Mouse (Mus musculus) thymus, postnatal 4 days (tissue): Measurements from ENCODE around the gene Gm35549.

ENCODE experiments used
- DNase-seq: peaks from one replicate; pipeline ENCODE4 v3.0.0; 2021

The Gm35549 gene

GRCm38 (mm10) chr9:122823374-122824017 lies 20.3 kb downstream of the Gm35549 start:
- DNase-seq, result no peak

- DNase-seq, result no peak
Observed at GRCm38 (mm10) chr9:122815239-122815851, 28.5 kb downstream of the Gm35549 start.

- no peak for DNase-seq
Observed at GRCm38 (mm10) chr9:122814775-122815174, 29.1 kb downstream of the Gm35549 start.

- no peak for DNase-seq
Observed at GRCm38 (mm10) chr9:122812386-122812785, 31.4 kb downstream of the Gm35549 start.

- no peak for DNase-seq
Observed at GRCm38 (mm10) chr9:122810212-122810611, 33.6 kb downstream of the Gm35549 start.

GRCm38 (mm10) chr9:122807186-122807585 lies 36.6 kb downstream of the Gm35549 start:
- no peak for DNase-seq

DNA sequence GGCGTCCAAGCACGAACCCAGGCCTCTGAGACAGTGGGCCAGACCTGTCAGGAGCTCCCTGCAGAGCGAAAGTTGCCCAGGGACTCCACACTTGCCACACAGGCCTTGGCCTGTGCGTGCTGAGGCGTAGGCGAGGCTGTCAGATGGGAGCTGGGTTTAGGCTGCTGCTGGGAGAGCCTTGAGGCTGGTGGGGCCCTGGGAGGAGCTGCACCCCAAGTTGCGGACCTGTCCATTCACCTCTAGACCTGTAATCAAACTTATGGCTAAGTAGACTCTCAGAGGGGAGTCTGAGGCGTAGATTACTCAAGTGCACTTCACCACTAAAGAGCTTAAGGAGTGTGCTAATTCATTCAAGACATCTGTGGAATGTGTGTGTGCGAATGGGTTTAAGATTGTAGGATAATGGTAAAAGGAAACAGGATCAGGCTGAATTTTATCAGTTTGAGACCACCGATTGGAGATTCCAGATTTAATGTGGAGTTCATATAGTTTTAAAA lies 37.9 kb downstream of the Gm35549 start:
- DNase-seq, result no peak

GRCm38 (mm10) chr9:122805053-122805844 lies 38.6 kb downstream of the Gm35549 start, which contains the start of gene Tcaim:
Gene Tcaim, plus strand, starts transcription at chr9:122805539.
- DNase-seq, result peak; percentile 97

GRCm38 (mm10) chr9:122786534-122786933 lies 57.3 kb downstream of the Gm35549 start:
- no peak for DNase-seq

DNA sequence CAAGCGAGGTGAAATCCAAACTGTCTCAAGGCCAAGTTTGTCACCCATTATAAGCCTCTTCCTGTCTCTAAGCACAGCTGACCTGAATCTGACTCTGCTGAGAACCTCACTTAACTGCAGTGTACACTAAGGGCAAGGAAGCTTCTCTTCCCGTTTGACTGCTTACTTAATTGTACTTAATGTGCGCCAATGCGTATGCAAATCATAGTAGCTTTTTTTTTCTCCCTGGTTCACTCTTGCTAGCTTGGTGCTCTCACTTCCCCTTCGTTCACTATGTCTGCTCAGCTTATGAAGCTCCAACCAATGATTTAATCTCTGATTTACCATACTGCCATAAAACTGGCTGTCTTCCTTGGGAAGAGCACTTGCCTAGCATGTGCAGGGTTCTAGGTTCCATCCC lies 58.6 kb downstream of the Gm35549 start:
- no peak for DNase-seq
